Mouse (Mus musculus) intestine, embryonic 14.5 days (tissue): ENCODE results near the gene Esp23. TPM values are rescaled to one million over a fixed set of nuclear protein-coding genes. Genes with fewer than 3 reads are reported as not detected.
"Not testable (repeated sequence)": the region's sequence is repeated elsewhere in the genome, so short reads cannot be mapped to it uniquely, and the experiment has no call there.

Experiments used
- ATAC-seq: fragments of 200-750 bp; cut with Nextera tagmentation; replicated peaks from 2 replicates; pipeline ENCODE4 v1.8.0; 2017; ENCODE audit warnings: low read depth, moderate number of reproducible peaks, moderate TSS enrichment, moderate library complexity; ENCODE audit not compliant: low FRiP score, low TSS enrichment
- DNase-seq: peaks from one replicate; pipeline ENCODE4 v3.0.0-alpha.2; 2018; ENCODE audit warnings: low spot score
- H3K27ac ChIP-seq: fragments of 300-500 bp; sonication (generic); 2 replicates; pipeline ENCODE4 v1.5.1; 2014; ENCODE audit warnings: low read depth, mild to moderate bottlenecking, control low read depth
- H3K27me3 ChIP-seq: fragments of 300-500 bp; sonication (generic); replicated peaks from 2 replicates; pipeline ENCODE4 v1.6.1; 2014; ENCODE audit warnings: low read length, control low read depth; ENCODE audit not compliant: control insufficient read depth, insufficient read depth
- H3K36me3 ChIP-seq: fragments of 300-500 bp; sonication (generic); 2 replicates; pipeline ENCODE4 v1.6.1; 2014; ENCODE audit warnings: low read length, control low read depth; ENCODE audit not compliant: control insufficient read depth, insufficient read depth
- H3K4me1 ChIP-seq: fragments of 300-500 bp; sonication (generic); replicated peaks from 2 replicates; pipeline ENCODE4 v1.6.1; 2014; ENCODE audit warnings: low read length, control low read depth, mixed read lengths; ENCODE audit not compliant: control insufficient read depth, insufficient read depth
- H3K4me2 ChIP-seq: fragments of 300-500 bp; sonication (generic); 2 replicates; pipeline ENCODE4 v1.6.1; 2014; ENCODE audit warnings: low read length
- H3K4me3 ChIP-seq: fragments of 300-500 bp; sonication (generic); 2 replicates; pipeline ENCODE4 v1.5.1; 2014; ENCODE audit warnings: low read depth, low read length, control low read depth, mixed read lengths
- H3K9ac ChIP-seq: fragments of 300-500 bp; sonication (generic); 2 replicates; pipeline ENCODE4 v1.6.1; 2014; ENCODE audit warnings: mild to moderate bottlenecking, low read length
- H3K9me3 ChIP-seq: fragments of 300-500 bp; sonication (generic); 2 replicates; pipeline ENCODE4 v1.6.1; 2016; ENCODE audit warnings: low read length, control low read depth; ENCODE audit not compliant: control insufficient read depth
- WGBS: fragments of 180-500 bp; shearing (Covaris S2); extraction: QIAGEN DNeasy Blood & Tissue Kit; methylation state at CpG from one replicate; pipeline ENCODE4 v1.1.7; 2014; 5-methylcytosine and 5-hydroxymethylcytosine counted together
- polyA plus RNA-seq: library from polyadenylated mRNA; unstranded; fragments of >200 nt; fragmentation: Nextera tagmentation; extraction: Ambion mirVana; gene quantifications from 2 replicates; pipeline ENCODE4 v1.2.1, GENCODE M21; 2014

Esp23 gene
- polyA plus RNA-seq, result not detected in 2 replicates

DNA sequence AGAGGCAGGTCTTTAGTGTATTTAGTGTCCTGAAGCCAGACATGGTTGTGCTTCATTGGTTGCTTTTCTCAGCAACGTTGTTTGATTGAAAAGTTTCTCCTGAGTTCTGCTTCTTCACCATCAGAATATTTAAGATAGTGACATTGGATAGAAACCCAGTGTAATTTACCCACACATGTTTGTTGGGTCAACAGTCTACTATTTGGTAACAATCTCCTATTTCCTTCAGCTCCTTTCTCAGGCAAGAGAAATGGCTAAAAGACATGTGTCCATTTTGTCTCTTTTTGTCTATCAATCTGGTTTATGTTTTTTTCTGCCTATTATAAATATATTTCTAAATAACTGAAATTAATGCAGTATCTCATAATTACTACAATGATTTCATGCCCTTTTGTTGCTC lies at the start of gene Esp23:
Gene Esp23, minus strand, starts transcription at position 101 of the 400 bp plus-strand sequence.
- H3K27me3 ChIP-seq, result no peaks in the 10 kb centered on the region
- no peak for ATAC-seq
- no peak for DNase-seq

DNA sequence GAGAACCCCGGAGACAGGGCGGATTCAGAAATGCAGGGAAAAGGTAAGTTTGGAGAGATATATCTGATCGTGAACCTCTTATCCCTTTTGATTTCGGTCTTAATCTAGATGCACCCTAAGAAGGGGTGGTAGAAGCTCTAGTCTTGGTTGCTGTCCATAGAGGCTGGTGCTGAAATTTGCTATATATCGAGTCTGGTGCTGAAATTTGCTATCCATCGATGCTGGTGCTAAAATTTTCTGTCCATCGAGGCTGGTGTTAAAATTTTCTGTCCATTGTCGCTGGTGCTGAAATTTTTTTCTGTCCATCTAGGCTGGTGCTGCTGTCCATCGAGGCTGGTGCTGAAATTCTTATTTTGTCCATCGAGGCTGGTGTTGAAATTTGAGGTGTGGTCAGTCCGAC lies 30.3 kb upstream of the Esp23 start:
- H3K4me3 ChIP-seq, H3K4me1 ChIP-seq, ATAC-seq, H3K27me3 ChIP-seq, H3K27ac ChIP-seq, H3K9me3 ChIP-seq, H3K4me2 ChIP-seq, DNase-seq, H3K9ac ChIP-seq, H3K36me3 ChIP-seq: not testable (repeated sequence)
- WGBS, result 74% methylated on average over 11 of the region's 11 CpGs

More for the DNA sequence above, at the start of gene Esp23:
- Histone ChIP-seq H3K36me3 (no peaks in the 10 kb centered on the region), H3K4me3 (no peak within 1 kb of the TSS), H3K4me1 (no peaks in the 10 kb centered on the region), H3K9ac (no peak within 1 kb of the TSS), H3K9me3 (no peaks in the 10 kb centered on the region), H3K27ac (no peak within 1 kb of the TSS), H3K4me2 (no peak within 1 kb of the TSS)
- WGBS, result 42% methylated on average over 1 of the region's 1 CpGs

DNA sequence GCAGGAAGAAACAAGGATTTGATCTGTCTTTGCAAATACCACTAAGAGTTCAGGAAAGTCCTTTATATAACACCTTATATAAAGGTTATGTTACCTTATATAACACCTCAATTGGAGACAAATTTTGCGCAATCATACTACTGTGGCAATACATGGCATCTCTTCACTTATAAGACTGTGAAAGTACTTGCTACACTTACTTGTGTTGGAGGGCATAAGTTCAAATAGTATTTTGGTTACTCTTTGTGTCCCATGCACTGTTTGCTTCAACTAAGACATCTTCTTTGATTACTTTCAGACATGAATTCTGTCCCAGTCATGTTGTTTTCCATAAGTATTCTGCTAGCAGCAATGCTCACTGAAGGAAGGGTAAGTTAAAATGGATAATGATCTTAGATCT lies 18.2 kb upstream of the Esp23 start, which contains the start of gene Esp22:
Gene Esp22, plus strand, starts transcription at position 301 of the 400 bp plus-strand sequence.
- Histone ChIP-seq H3K4me3 (no peak within 1 kb of the TSS), H3K4me2 (no peak within 1 kb of the TSS), H3K9me3 (no peaks in the 10 kb centered on the region), H3K9ac (no peak within 1 kb of the TSS), H3K36me3 (no peaks in the 10 kb centered on the region), H3K27me3 (no peaks in the 10 kb centered on the region), H3K4me1 (no peaks in the 10 kb centered on the region), H3K27ac (no peak within 1 kb of the TSS)
- 93% methylated on average over 1 of the region's 1 CpGs for WGBS
- ATAC-seq, result no peak
- no peak for DNase-seq

- no peak for ATAC-seq
- DNase-seq, result no peak
- no peak overlapping the region for H3K4me3 ChIP-seq
These were observed 13.2 kb downstream of the Esp23 start for GRCm38 (mm10) chr17:39063641-39064040.

DNA sequence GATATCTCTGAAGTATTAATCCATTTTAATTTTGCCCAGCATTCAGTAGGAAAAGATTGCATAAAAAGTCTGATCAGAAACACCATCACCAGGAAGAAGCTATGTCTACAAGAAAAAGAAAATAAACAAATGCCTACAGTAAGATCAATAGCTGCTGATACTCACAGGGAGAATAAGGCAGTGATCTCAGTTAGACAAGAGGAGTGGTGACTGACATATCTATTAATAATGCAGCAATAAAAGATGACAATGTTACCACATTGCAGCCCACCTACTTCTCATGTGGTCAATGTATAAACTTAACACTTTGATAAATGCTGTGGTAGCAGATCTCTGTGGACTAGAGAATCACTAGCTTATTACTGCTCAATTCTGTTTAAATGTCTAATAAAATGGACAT lies 33.6 kb downstream of the Esp23 start, which contains the start of gene Gm21903:
Gene Gm21903, minus strand, starts transcription at position 101 of the 400 bp plus-strand sequence.
- no peak for ATAC-seq
- no peak within 1 kb of the TSS for H3K4me3 ChIP-seq
- no peaks in the 10 kb centered on the region for H3K36me3 ChIP-seq

More at GRCm38 (mm10) chr17:39063641-39064040, 13.2 kb downstream of the Esp23 start:
- Histone ChIP-seq H3K4me2 (no peak overlapping the region), H3K4me1 (no peaks in the 10 kb centered on the region), H3K9me3 (peaks cover 2% of the 10 kb centered on the region; the same call in 1 of the 2 replicates), H3K27ac (no peak overlapping the region), H3K9ac (no peak overlapping the region), H3K36me3 (no peaks in the 10 kb centered on the region), H3K27me3 (no peaks in the 10 kb centered on the region)

GRCm38 (mm10) chr17:39036395-39036794 lies 40.4 kb downstream of the Esp23 start, which contains the start of gene Esp24:
Gene Esp24 (plus strand): TSS chr17:39036695.
- not testable (repeated sequence) for H3K27ac ChIP-seq, H3K27me3 ChIP-seq, H3K4me2 ChIP-seq, H3K36me3 ChIP-seq, H3K4me1 ChIP-seq, H3K4me3 ChIP-seq, H3K9ac ChIP-seq, ATAC-seq, H3K9me3 ChIP-seq, DNase-seq
- 82% methylated on average over 3 of the region's 3 CpGs for WGBS

More for the DNA sequence above, 33.6 kb downstream of the Esp23 start, which contains the start of gene Gm21903:
- Histone ChIP-seq H3K27me3 (no peaks in the 10 kb centered on the region), H3K9ac (no peak within 1 kb of the TSS), H3K4me1 (no peaks in the 10 kb centered on the region), H3K4me2 (no peak within 1 kb of the TSS), H3K27ac (no peak within 1 kb of the TSS), H3K9me3 (0 out of 2 replicates have a peak, but pooled peaks cover 2% of the 10 kb centered on the region)
- no peak for DNase-seq

Other genes starting within 250 kb of the Esp23 start
- not detected in 2 replicates for gene Esp24, start 40.3 kb downstream of the Esp23 start, polyA plus RNA-seq
- not detected in 2 replicates for gene Gm21903, start 33.7 kb downstream of the Esp23 start, polyA plus RNA-seq
- not detected in 2 replicates for gene Esp22, start 18.3 kb upstream of the Esp23 start, polyA plus RNA-seq